Mouse (Mus musculus): ENCODE measurements around the gene Sohlh1. TPM values are rescaled to one million over a fixed set of nuclear protein-coding genes. Genes with fewer than 3 reads are reported as not detected.
A peak's percentile ranks its signal among the peaks of the same experiment; 100 is the strongest.

Sohlh1 gene
- polyA plus RNA-seq (2016; fragmentation: Nextera tagmentation; extraction: Ambion mirVana), result not detected in 2 replicates

DNA sequence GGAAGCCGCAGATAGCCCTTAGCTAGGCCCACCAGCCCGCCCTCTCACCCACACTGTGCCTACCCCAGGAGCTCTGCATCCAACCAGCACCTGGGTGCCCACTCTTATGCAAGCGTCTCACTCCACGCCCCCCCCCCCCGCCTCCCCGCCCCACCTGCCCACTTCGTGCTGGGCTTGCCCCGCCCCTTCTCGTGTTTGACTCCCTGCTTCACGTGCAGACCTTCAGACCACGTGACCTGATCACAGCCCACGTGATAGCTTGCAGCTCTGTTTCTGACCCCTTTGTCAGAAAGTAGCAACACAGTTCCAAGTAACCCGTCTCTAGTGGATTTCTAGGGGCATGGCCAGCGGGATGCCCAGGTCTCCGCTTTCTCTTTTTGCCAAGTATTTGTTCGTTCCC lies at the start of gene Sohlh1:
Gene Sohlh1 (minus strand): TSS at position 23 of the 400 bp plus-strand sequence.
- no peak within 1 kb of the TSS for H3K9ac ChIP-seq
- ATAC-seq (ENCODE audit: insufficient number of reproducible peaks, insufficient read depth, low FRiP score, low TSS enrichment), result no peak
- no peak within 1 kb of the TSS for H3K4me3 ChIP-seq
- no peaks in the 10 kb centered on the region for H3K27me3 ChIP-seq
- H3K4me2 ChIP-seq (replicated peaks), result no peak within 1 kb of the TSS
- WGBS, result 77% methylated on average over 14 of the region's 16 CpGs
- no peaks in the 10 kb centered on the region for H3K4me1 ChIP-seq
- H3K36me3 ChIP-seq, result no peaks in the 10 kb centered on the region
- 0 out of 2 replicates have a peak within 1 kb of the TSS, but pooled peaks have one; percentile 11 for H3K27ac ChIP-seq
- no peaks in the 10 kb centered on the region for H3K9me3 ChIP-seq

DNA sequence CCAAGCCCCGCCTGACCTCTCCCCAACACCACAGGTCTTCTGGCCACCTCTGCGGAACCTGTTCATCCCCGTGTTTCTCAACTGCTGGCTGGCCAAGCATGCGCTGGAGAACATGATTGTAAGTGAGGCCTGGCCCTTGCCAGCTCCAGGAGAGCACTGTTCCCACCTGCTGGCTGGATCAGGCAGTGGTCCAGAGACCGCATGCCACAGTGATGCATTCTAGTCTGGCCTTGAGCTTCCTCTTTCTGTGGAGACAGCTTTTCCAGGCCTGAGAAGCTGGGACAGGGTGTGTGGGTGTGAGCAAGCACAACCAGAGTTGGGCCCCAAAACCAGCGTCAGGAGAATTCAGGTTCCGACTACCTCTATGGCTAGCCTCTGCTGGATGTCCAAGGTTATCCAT lies 45.4 kb upstream of the Sohlh1 start:
- no peaks in the 10 kb centered on the region for H3K4me1 ChIP-seq
- WGBS, result 81% methylated on average over 7 of the region's 7 CpGs
- no peak for ATAC-seq (ENCODE audit: insufficient number of reproducible peaks, insufficient read depth, low FRiP score, low TSS enrichment)
- H3K9ac ChIP-seq, result no peak overlapping the region
- no peaks in the 10 kb centered on the region for H3K27me3 ChIP-seq
- H3K4me3 ChIP-seq, result no peak overlapping the region
- no peaks in the 10 kb centered on the region for H3K36me3 ChIP-seq
- H3K27ac ChIP-seq, result no peak overlapping the region
- no peak overlapping the region for H3K4me2 ChIP-seq (replicated peaks)
- H3K9me3 ChIP-seq, result no peaks in the 10 kb centered on the region

DNA sequence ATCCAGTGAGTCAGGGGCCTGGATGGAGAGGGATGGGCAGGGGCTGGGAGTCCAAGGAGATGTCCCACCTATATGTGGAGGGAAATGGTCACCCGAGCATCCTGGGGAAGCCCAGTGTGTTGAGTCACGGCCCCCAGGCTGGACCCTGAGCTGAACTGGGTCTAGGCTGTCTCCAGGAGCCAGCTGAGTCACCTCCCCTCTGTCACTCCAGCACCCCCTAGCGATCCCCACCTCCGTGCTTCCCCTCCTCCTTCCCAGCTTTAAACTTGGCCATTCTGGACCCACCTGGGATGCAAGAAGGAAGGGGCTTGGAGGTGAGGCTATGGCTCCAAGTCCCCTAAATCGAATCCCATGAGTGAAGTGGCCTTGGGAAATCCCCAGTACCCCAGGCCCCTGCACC lies 41.1 kb upstream of the Sohlh1 start:
- Histone ChIP-seq H3K9ac (no peak overlapping the region), H3K27ac (no peak overlapping the region), H3K27me3 (no peaks in the 10 kb centered on the region), H3K4me2 (replicated peaks) (no peak overlapping the region), H3K36me3 (no peaks in the 10 kb centered on the region), H3K4me3 (no peak overlapping the region), H3K4me1 (no peaks in the 10 kb centered on the region), H3K9me3 (no peaks in the 10 kb centered on the region)
- WGBS, result 81% methylated on average over 3 of the region's 5 CpGs
- no peak for ATAC-seq (ENCODE audit: insufficient number of reproducible peaks, insufficient read depth, low FRiP score, low TSS enrichment)

DNA sequence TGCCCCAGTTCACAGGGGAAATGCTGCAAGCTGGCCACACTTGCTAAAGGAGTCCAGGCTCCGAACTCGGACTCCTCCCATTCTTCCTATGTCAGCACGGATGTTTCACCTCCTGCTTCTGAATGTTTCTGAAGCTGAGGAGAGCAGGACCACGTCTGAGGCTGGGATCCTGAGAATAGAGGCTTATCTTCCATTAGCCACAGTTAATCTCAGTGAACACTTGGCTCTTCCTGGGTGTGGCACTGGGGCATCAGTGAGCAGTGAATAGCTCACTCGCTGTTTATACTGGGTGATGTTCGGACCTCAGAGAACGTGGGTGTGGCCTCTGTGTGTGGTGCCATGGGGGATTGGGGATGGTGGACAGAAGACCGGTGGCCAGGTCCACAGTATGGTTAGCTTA lies 40.2 kb upstream of the Sohlh1 start:
- Histone ChIP-seq H3K4me3 (no peak overlapping the region), H3K27me3 (no peaks in the 10 kb centered on the region), H3K4me1 (no peaks in the 10 kb centered on the region), H3K9ac (no peak overlapping the region), H3K36me3 (no peaks in the 10 kb centered on the region), H3K4me2 (replicated peaks) (no peak overlapping the region), H3K27ac (no peak overlapping the region), H3K9me3 (no peaks in the 10 kb centered on the region)
- no peak for ATAC-seq (ENCODE audit: insufficient number of reproducible peaks, insufficient read depth, low FRiP score, low TSS enrichment)
- 63% methylated on average over 8 of the region's 8 CpGs for WGBS

DNA sequence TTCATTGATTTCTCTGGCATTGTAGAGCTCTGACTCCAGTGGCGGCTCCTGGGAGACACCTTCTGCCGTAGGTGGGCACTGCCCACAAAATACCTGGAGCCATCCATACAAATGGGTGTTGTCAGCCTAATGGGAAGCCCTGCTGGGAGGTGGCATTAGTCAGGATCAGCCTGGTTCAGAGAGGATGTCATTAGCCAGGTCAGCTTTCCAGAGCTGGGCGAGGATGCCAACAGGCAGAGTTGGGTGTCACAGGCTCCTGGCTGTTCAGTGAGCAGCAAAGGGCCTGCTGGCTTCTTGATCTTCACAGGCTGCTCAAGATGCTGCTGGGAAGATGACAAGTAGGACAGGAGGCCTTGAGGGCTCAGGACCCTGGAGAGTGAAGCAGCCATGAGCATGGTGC lies 37.7 kb upstream of the Sohlh1 start:
- H3K9ac ChIP-seq, result no peak overlapping the region
- H3K27ac ChIP-seq, result no peak overlapping the region
- H3K4me1 ChIP-seq, result no peaks in the 10 kb centered on the region
- H3K4me2 ChIP-seq (replicated peaks), result no peak overlapping the region
- H3K36me3 ChIP-seq, result no peaks in the 10 kb centered on the region
- H3K9me3 ChIP-seq, result no peaks in the 10 kb centered on the region
- H3K27me3 ChIP-seq, result peaks cover 4% of the 10 kb centered on the region; the same call in 1 of the 2 replicates
- WGBS, result 85% methylated on average over 3 of the region's 3 CpGs
- no peak overlapping the region for H3K4me3 ChIP-seq
- ATAC-seq (ENCODE audit: insufficient number of reproducible peaks, insufficient read depth, low FRiP score, low TSS enrichment), result no peak

DNA sequence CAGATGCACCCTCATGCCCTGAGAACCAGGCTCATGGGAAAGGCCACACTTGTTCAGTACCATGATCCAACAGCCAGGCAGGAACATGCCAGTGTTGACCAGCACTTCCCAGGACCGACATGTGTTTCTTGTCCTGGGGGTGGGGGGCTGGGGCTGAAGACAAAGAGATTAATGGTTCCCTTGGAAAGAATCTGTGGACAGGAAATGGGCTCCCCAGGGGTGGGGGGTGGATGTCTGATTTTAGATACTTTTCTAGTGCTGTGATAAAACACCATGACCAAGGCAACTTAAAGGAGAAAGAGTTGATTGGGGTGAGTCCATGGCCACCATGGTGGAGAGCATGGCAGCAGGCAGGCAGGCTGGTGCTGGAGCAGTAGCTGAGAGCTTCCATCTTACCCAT lies 35.2 kb upstream of the Sohlh1 start:
- Histone ChIP-seq H3K4me3 (no peak overlapping the region), H3K4me1 (peaks cover 6% of the 10 kb centered on the region; the same call in 1 of the 2 replicates), H3K9ac (no peak overlapping the region), H3K9me3 (no peaks in the 10 kb centered on the region), H3K27me3 (peaks cover 26% of the 10 kb centered on the region), H3K27ac (no peak overlapping the region), H3K36me3 (no peaks in the 10 kb centered on the region), H3K4me2 (replicated peaks) (no peak overlapping the region)
- whole genome bisulfite sequencing, result 42% methylated on average over 1 of the region's 1 CpGs
- ATAC-seq (ENCODE audit: insufficient number of reproducible peaks, insufficient read depth, low FRiP score, low TSS enrichment), result no peak

DNA sequence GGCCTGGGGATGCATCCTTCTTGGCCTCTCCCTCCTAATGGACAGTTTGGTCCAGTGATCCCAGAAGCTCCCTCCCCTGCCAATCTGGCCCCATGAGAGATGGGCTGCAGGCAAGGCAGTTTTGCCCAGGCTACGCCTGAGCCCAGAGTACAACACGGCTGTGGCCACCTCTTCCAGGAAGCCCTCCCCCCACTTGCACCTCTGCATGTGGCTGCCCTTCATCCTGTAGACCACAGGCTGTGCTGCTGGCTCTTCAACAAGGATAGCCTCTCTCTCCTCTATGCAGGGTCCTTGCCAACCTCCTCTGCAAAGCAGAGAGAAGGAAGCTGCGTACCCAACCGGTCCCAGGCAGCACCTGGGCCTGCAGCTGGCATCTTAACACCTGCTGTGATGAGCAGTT lies 32.0 kb upstream of the Sohlh1 start:
- H3K27me3 ChIP-seq, result peaks cover 28% of the 10 kb centered on the region
- 83% methylated on average over 4 of the region's 4 CpGs for WGBS
- ATAC-seq (ENCODE audit: insufficient number of reproducible peaks, insufficient read depth, low FRiP score, low TSS enrichment), result no peak

DNA sequence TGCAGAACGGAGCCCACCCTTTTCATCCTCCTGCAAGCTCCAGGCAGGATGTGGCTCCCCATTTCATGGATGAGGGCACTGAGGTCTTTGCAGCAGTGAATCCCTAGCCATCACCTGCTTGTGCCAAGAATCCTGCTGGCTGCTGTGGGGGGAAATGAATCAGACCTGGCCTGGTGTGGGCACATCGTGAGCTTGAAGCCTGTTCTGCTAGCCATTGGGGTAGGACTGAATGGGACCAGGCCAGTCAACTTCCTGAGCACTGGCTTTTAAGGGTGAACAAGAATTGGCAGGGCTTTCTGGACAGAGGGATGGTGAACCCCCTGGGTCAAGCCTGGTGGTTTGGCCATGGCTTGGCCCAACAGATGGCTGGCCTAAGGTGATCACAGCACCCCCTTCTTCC lies 31.5 kb upstream of the Sohlh1 start:
- Histone ChIP-seq H3K9ac (no peak overlapping the region), H3K4me3 (no peak overlapping the region), H3K36me3 (no peaks in the 10 kb centered on the region), H3K4me2 (replicated peaks) (no peak overlapping the region), H3K27ac (no peak overlapping the region), H3K27me3 (peaks cover 28% of the 10 kb centered on the region), H3K4me1 (peaks cover 6% of the 10 kb centered on the region; the same call in 1 of the 2 replicates), H3K9me3 (no peaks in the 10 kb centered on the region)
- no peak for ATAC-seq (ENCODE audit: insufficient number of reproducible peaks, insufficient read depth, low FRiP score, low TSS enrichment)
- WGBS, result 70% methylated on average over 2 of the region's 2 CpGs

More for the DNA sequence above, 32.0 kb upstream of the Sohlh1 start:
- H3K4me3 ChIP-seq, result no peak overlapping the region
- H3K4me1 ChIP-seq, result peaks cover 6% of the 10 kb centered on the region; the same call in 1 of the 2 replicates
- no peak overlapping the region for H3K27ac ChIP-seq
- H3K9ac ChIP-seq, result no peak overlapping the region
- no peak overlapping the region for H3K4me2 ChIP-seq (replicated peaks)
- no peaks in the 10 kb centered on the region for H3K9me3 ChIP-seq
- H3K36me3 ChIP-seq, result no peaks in the 10 kb centered on the region

DNA sequence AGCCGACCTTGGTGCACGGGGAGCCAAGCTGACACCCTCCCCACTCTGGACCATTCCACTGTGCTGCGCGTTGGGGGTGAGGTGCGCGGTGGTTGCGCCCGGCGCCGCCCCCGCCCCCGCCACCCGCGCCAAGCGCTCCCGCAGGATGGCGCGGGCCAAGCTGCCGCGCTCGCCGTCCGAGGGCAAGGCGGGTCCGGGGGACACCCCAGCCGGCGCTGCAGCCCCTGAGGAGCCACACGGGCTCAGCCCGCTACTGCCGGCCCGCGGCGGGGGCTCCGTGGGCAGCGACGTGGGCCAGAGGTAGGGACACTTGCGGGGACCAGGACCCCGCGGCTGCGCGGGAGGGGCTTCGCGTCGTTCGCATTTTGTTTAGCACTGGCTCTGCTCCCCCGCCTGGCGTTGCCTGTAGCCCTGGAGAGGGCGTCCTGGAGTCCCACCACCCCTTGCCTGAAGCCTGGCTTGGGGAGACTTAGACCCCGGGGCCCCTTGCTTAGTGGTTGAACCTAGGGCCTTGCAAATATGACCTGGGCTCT lies 30.8 kb upstream of the Sohlh1 start:
- WGBS, result 4% methylated on average over 47 of the region's 49 CpGs
- no peaks in the 10 kb centered on the region for H3K36me3 ChIP-seq
- no peak overlapping the region for H3K27ac ChIP-seq
- H3K9ac ChIP-seq, result peak overlapping the region; percentile 59
- ATAC-seq (ENCODE audit: insufficient number of reproducible peaks, insufficient read depth, low FRiP score, low TSS enrichment), result no peak
- peak overlapping the region; percentile 43 for H3K4me3 ChIP-seq
- H3K4me2 ChIP-seq (replicated peaks), result peak overlapping the region; percentile 75
- H3K27me3 ChIP-seq, result peaks cover 28% of the 10 kb centered on the region
- H3K9me3 ChIP-seq, result no peaks in the 10 kb centered on the region
- H3K4me1 ChIP-seq, result peaks cover 6% of the 10 kb centered on the region; the same call in 1 of the 2 replicates

DNA sequence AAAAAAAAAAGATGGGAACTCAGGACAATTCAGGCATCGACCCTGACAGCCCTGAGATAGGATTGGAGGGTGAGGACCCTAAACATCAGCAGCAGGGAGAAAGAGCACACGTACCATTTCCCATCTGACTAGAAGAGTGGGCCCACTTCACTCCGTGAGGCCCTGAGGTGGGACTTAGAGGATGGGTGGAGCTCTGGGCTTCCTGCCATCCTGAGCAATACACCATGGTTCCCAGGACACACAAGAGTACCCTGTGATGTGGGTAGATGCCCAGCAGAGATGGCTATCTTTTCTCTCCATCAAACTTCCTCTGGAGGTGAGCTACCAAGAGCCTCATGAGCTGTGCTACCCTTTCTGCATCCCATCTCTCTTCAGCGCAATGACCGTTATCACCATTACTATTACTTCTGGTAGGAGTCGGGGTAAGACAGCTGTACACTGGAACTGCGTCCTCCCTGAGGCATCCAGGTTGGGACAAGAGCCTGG lies 30.2 kb upstream of the Sohlh1 start:
- peaks cover 28% of the 10 kb centered on the region for H3K27me3 ChIP-seq

DNA sequence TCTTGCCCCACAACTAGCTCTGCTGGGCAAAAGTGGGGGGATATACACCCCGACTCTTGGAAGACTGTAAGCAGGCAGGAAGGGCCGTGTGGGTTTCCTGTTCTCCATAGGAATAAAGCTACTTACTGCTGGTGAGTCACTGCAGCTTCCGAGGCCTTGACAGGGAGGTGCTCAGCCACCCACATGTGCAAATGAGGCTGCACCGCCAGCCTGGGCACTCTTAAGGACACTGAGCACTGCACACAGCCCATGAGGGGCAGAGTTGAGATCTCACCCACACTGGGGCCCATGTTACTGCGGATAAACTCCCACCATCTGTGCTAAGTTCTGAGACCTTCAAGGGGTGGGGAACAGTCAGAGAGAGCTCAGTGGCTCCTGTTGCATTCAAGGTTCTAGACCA lies 19.6 kb upstream of the Sohlh1 start:
- Histone ChIP-seq H3K4me1 (peaks cover 14% of the 10 kb centered on the region), H3K36me3 (no peaks in the 10 kb centered on the region), H3K4me3 (no peak overlapping the region), H3K9me3 (no peaks in the 10 kb centered on the region), H3K27me3 (peaks cover 43% of the 10 kb centered on the region), H3K9ac (no peak overlapping the region), H3K4me2 (replicated peaks) (no peak overlapping the region), H3K27ac (no peak overlapping the region)
- ATAC-seq (ENCODE audit: insufficient number of reproducible peaks, insufficient read depth, low FRiP score, low TSS enrichment), result no peak
- 66% methylated on average over 5 of the region's 5 CpGs for WGBS

More for the DNA sequence above, 30.2 kb upstream of the Sohlh1 start:
- Histone ChIP-seq H3K36me3 (no peaks in the 10 kb centered on the region), H3K9me3 (no peaks in the 10 kb centered on the region), H3K4me3 (peak overlapping the region; percentile 43), H3K4me2 (replicated peaks) (peak overlapping the region; percentile 75), H3K4me1 (peaks cover 6% of the 10 kb centered on the region; the same call in 1 of the 2 replicates), H3K27ac (no peak overlapping the region), H3K9ac (peak overlapping the region; percentile 59)
- no peak for ATAC-seq (ENCODE audit: insufficient number of reproducible peaks, insufficient read depth, low FRiP score, low TSS enrichment)
- WGBS, result 29% methylated on average over 7 of the region's 7 CpGs

DNA sequence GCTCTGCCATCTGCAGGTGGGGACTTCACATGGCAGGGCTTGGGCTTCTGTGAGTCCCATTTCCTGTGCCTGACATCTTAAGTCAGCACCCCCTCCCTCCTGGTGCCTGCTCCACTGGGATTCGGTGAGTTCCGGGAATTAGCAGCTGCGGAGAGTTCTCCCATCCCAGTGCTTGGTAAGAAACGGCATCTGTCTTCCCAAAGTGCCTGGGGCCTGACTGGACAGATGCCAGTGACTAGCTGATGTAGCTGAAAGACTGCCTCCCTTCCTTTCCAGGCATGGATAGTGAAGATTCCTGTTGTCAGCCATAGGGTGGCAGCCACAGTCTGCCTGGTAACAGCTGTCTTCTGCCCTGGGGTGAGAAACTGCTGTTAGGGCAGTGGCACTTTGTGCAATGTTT lies 18.4 kb upstream of the Sohlh1 start:
- Histone ChIP-seq H3K36me3 (no peaks in the 10 kb centered on the region), H3K27ac (no peak overlapping the region), H3K4me1 (peaks cover 14% of the 10 kb centered on the region), H3K27me3 (peaks cover 43% of the 10 kb centered on the region), H3K4me3 (no peak overlapping the region), H3K9ac (no peak overlapping the region), H3K4me2 (replicated peaks) (no peak overlapping the region), H3K9me3 (no peaks in the 10 kb centered on the region)
- no peak for ATAC-seq (ENCODE audit: insufficient number of reproducible peaks, insufficient read depth, low FRiP score, low TSS enrichment)
- 7% methylated on average over 4 of the region's 4 CpGs for WGBS

All from embryonic facial prominence, embryonic 12.5 days (tissue).